Mouse (Mus musculus): Measurements from ENCODE around the gene Pilra. TPM values are rescaled to one million over a fixed set of nuclear protein-coding genes. Genes with fewer than 3 reads are reported as not detected.

Gene Pilra
- total and polyA plus RNA-seq, 3 experiments = 0.89 to 1.5 TPM; not detected in 1

DNA sequence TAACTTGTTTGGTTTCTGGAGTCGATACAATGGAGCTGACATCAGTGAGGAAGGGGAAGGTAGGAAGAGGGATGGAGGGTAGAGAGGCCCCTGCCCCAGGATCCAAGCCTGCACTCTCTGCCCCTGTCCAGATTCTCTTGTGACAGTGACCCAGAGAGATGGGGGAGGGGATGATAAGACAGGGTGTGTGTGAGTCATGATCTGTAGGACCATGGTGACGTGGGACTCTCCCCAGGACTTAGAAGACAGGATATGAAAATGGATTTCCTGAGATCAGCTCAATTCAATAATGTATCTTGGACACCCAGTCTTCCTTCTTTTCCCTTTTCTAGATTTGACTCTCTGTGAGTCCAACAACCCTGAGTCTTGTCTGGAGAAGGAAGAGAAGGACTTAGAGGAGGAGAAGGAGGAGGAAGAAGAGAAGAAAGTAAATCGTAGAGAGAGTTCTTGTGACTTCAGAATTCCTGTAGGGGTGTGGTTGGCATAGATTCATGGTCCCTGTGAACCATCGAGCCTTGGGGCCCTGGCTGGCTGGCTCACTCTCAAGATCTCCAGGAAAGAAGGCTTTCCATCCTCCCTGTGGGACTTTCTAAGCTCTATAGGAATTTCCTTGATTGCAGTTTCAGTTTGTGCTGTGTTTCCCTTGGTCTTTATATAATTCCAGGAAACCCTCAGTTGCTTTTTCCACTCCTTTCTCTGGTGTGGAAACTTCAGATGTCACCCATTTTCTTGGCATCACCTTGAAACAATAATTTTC, 18.4 kb downstream of the Pilra start:
- Histone ChIP-seq H3K9ac (ENCODE audit: control insufficient read depth, low read depth, low read length, poor library complexity, severe bottlenecking) (no peak overlapping the region), H3K27ac (ENCODE audit: control insufficient read depth, low read depth, low read length) (no peak overlapping the region), H3K36me3 (ENCODE audit: control insufficient read depth in 1 of 2, insufficient read depth in 2 of 2, low read length in 2 of 2) (no peaks in the 10 kb centered on the region), H3K4me1 (ENCODE audit: control insufficient read depth in 1 of 2, insufficient read depth in 2 of 2, low read length in 2 of 2) (no peaks in the 10 kb centered on the region), H3K4me3 (ENCODE audit: control insufficient read depth in 1 of 2, insufficient read depth in 1 of 2, low read depth in 2 of 2, low read length in 2 of 2) (no peak overlapping the region), H3K79me2 (ENCODE audit: control insufficient read depth, insufficient read depth, low read length, poor library complexity) (no peaks in the 10 kb centered on the region), H3K27me3 (ENCODE audit: control insufficient read depth in 1 of 2, insufficient read depth in 2 of 2, low read length in 2 of 2) (no peaks in the 10 kb centered on the region; a peak in 1 of 4 replicates), H3K9me3 (replicated peaks; ENCODE audit: insufficient read depth, low read length) (no peaks in the 10 kb centered on the region)
- no peak for DNase-seq (ENCODE audit: low read depth, low spot score)
- TF ChIP-seq MXI1 (IDR thresholded peaks at IDR 0.05; ENCODE audit: low read depth, low read length) (no peak), MAZ (IDR thresholded peaks at IDR 0.05; ENCODE audit: low read depth, low read length) (no peak), RAD21 (IDR thresholded peaks at IDR 0.05; ENCODE audit: low read depth, low read length) (no peak), ZKSCAN1 (IDR thresholded peaks at IDR 0.05; ENCODE audit: low read depth, low read length) (no peak), SIN3A (IDR thresholded peaks at IDR 0.05; ENCODE audit: low read length) (no peak), MAX (IDR thresholded peaks at IDR 0.05; ENCODE audit: low read length) (no peak), NELFE (IDR thresholded peaks at IDR 0.05; ENCODE audit: low read depth, low read length) (no peak), ETS1 (IDR thresholded peaks at IDR 0.05; ENCODE audit: low read depth, low read length) (no peak), MYC (IDR thresholded peaks at IDR 0.05; ENCODE audit: low read depth, low read length) (no peak)

GRCm38 (mm10) chr5:137808316-137808715, 27.8 kb downstream of the Pilra start:
- no peaks in the 10 kb centered on the region for H3K27me3 ChIP-seq (ENCODE audit: control insufficient read depth in 1 of 2, insufficient read depth in 2 of 2, low read length in 2 of 2)
- H3K79me2 ChIP-seq (ENCODE audit: control insufficient read depth, insufficient read depth, low read length, poor library complexity) = no peaks in the 10 kb centered on the region
- H3K9ac ChIP-seq (ENCODE audit: control insufficient read depth, low read depth, low read length, poor library complexity, severe bottlenecking) = no peak overlapping the region
- no peak for TF ChIP-seq ETS1 (IDR thresholded peaks at IDR 0.05; ENCODE audit: low read depth, low read length)
- TF ChIP-seq USF2 (IDR thresholded peaks at IDR 0.05; ENCODE audit: borderline replicate concordance in 1 of 2, insufficient read depth in 1 of 2, low read depth in 1 of 2, low read length in 2 of 2) = no peak
- no peak for TF ChIP-seq TCF12 (IDR thresholded peaks at IDR 0.05; ENCODE audit: low read depth, low read length)
- TF ChIP-seq UBTF (IDR thresholded peaks at IDR 0.05; ENCODE audit: borderline replicate concordance, insufficient read depth, low read depth, low read length) = no peak
- no peak for TF ChIP-seq TAL1 (IDR thresholded peaks at IDR 0.05; ENCODE audit: low read length)
- no peak for TF ChIP-seq MEF2A (IDR thresholded peaks at IDR 0.05; ENCODE audit: extremely low read depth, insufficient replicate concordance, low read depth, low read length, poor library complexity, severe bottlenecking)
- TF ChIP-seq EP300 (IDR thresholded peaks at IDR 0.05; ENCODE audit: low read depth in 1 of 2, low read length in 2 of 2) = no peak
- no peak for TF ChIP-seq NELFE (IDR thresholded peaks at IDR 0.05; ENCODE audit: low read depth, low read length)
- no peak for TF ChIP-seq MXI1 (IDR thresholded peaks at IDR 0.05; ENCODE audit: low read depth, low read length)
- TF ChIP-seq POLR2AphosphoS2 (IDR thresholded peaks at IDR 0.05; ENCODE audit: low read length) = no peak
- no peak for TF ChIP-seq POLR2A (IDR thresholded peaks at IDR 0.05; ENCODE audit: control insufficient read depth in 1 of 2, insufficient read depth in 1 of 2, low read depth in 1 of 2, low read length in 2 of 2, poor library complexity in 1 of 2)
- no peak for TF ChIP-seq ZKSCAN1 (IDR thresholded peaks at IDR 0.05; ENCODE audit: low read depth, low read length)
- no peak for TF ChIP-seq RCOR1 (IDR thresholded peaks at IDR 0.05; ENCODE audit: low read depth, low read length)
- TF ChIP-seq RAD21 (IDR thresholded peaks at IDR 0.05; ENCODE audit: low read depth, low read length) = no peak
- TF ChIP-seq MYC (IDR thresholded peaks at IDR 0.05; ENCODE audit: low read depth, low read length) = no peak
- no peak for TF ChIP-seq CHD2 (IDR thresholded peaks at IDR 0.05; ENCODE audit: low read length)
- H3K4me3 ChIP-seq (ENCODE audit: control insufficient read depth in 1 of 2, insufficient read depth in 1 of 2, low read depth in 2 of 2, low read length in 2 of 2) = no peak overlapping the region
- no peaks in the 10 kb centered on the region for H3K9me3 ChIP-seq (replicated peaks; ENCODE audit: insufficient read depth, low read length)
- DNase-seq (ENCODE audit: low read depth, low spot score) = no peak
- H3K27ac ChIP-seq (ENCODE audit: control insufficient read depth, low read depth, low read length) = no peak overlapping the region
- H3K4me1 ChIP-seq (ENCODE audit: control insufficient read depth in 1 of 2, insufficient read depth in 2 of 2, low read length in 2 of 2) = no peaks in the 10 kb centered on the region
- no peaks in the 10 kb centered on the region for H3K36me3 ChIP-seq (ENCODE audit: control insufficient read depth in 1 of 2, insufficient read depth in 2 of 2, low read length in 2 of 2)

All from MEL (cell line).